Mouse (Mus musculus): ENCODE results near the gene Slc36a3.

Slc36a3 gene

DNA sequence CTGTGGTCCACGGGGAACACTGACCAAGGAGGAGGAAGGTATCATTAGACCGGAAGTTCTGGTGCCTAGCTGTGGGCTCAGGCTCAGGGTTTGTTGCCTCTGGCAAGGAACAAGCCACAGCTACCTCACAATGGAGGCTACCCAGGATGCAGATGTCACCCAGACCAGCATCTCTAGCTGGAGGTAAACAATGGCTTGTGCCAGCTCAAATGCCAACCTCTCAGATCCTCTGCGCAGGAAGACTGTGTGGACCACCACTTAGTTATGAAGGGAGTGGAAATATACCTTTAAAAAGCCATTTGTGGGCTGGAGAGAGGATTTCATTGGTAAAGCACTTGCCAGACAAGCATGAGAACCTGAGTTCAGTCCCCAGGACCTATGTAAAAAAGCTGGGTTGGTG lies at the start of gene Slc36a3:
TSS of gene Slc36a3 (minus strand) at position 101 of the 400 bp plus-strand sequence.
- no peak for DNase-seq (ENCODE audit: low read depth, low spot score)

DNA sequence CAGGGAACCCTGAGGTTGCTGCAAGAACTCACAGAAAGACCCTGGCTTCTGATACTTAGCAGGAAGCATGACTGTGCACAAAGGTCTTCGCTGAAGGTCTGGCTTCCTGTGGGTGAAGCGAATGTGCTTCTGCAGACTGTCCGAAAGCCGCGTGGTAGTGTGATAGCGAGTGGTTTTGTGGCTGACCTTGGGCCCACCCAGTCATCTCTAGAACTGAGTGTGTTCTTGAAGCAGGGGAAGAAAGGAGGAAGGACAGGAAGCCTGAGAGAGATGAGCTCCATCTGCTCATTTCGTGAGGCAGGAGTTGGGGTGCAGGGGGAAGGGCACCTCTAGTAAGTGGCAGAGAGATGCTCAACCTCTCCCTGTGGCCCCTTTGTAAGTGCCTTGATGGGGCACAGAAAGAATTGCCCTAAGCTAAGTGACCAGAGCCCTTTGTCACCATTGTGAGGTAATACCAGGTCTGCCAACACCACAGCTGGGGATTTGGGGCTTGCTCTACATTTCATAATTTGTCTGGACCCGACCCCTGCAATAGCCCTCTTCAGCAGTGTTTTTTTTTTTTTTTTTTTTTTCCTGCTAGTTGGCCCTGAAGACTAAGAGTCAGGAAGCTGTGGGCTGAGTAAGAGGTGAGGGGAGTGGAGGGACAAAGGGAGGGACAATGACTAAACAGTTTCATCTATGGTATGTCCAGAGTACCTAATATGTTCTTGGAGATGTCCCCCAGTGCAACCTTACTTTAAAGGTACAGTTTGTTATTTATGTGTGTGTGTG lies 46.4 kb upstream of the Slc36a3 start:
- DNase-seq (ENCODE audit: low read depth, low spot score), result no peak

DNA sequence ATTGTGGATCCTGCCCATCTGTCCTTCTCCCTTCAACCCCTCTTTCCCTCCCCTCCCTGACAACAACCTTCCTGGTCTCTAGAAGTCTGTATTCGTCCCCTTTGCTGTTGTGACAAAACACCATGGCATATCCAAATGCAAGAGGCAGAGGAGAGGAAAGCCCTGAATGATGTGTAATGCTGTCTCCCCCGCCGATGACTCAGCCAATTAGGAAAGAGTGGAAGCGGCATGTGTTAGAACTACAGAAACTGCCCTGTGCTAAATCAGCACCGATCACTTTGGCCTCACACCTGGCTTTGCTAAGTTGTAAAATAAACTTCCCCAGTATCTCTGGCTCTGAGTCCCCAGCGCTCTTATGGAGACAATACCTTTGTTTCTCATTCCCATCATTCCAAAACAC lies 45.6 kb upstream of the Slc36a3 start:
- DNase-seq (ENCODE audit: low read depth, low spot score), result no peak

GRCm38 (mm10) chr11:55190216-55190615 lies 38.7 kb upstream of the Slc36a3 start:
- DNase-seq (ENCODE audit: low read depth, low spot score), result no peak

- DNase-seq (ENCODE audit: low read depth, low spot score), result no peak
These were observed 36.3 kb upstream of the Slc36a3 start for GRCm38 (mm10) chr11:55187777-55188176.

DNA sequence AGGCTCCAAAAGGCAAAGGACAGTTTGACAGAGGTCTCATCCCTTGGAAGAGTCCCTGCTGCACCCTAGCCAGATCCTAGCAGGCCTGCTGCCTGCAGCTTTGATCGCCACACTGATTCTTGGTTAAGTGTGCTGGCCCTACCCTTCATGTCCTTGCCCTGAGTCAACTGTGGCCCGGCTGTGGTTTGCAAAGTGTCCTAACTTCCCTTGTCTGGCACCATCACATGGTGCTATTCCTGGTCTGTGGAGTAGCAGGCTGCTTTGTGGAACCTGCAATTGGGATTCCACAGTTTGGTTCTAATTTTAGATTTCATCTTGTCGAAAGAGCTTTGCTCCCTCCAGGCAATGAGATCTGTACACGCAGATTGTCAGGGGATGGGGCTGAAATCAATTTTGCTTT lies 35.8 kb upstream of the Slc36a3 start:
- no peak for DNase-seq (ENCODE audit: low read depth, low spot score)

DNA sequence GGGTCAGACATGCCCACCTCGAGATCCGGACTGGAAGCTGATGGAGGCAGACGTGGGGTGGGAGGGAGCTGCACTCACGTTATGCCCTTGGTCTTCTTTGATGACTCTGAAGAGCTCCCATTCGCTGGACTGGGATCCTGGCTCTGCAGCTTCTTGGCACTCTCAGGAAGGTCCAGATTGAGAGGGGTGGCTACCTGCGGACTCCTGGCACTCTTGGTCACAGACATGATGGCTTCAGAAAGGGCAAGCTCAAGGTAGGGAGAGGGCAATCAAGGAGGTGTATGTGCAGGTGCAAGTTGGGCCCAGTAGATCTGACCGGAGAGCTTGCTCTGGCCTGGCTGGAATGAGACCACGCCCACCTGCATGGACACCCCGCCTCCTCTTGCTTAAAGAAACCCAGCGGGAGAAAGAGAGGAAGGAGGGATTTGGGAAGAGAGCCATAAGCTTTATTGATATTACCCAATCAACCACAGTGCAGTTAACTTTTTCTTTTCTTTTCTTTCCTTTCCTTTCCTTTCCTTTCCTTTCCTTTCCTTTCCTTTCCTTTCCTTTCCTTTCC lies 33.3 kb upstream of the Slc36a3 start, which contains the start of gene Slc36a2:
TSS of gene Slc36a2 (minus strand) at position 345 of the 559 bp plus-strand sequence.
- no peak for DNase-seq (ENCODE audit: low read depth, low spot score)

GRCm38 (mm10) chr11:55184246-55184645 lies 32.7 kb upstream of the Slc36a3 start:
- no peak for DNase-seq (ENCODE audit: low read depth, low spot score)

- no peak for DNase-seq (ENCODE audit: low read depth, low spot score)
These were observed 31.6 kb upstream of the Slc36a3 start for GRCm38 (mm10) chr11:55183124-55183523.

DNA sequence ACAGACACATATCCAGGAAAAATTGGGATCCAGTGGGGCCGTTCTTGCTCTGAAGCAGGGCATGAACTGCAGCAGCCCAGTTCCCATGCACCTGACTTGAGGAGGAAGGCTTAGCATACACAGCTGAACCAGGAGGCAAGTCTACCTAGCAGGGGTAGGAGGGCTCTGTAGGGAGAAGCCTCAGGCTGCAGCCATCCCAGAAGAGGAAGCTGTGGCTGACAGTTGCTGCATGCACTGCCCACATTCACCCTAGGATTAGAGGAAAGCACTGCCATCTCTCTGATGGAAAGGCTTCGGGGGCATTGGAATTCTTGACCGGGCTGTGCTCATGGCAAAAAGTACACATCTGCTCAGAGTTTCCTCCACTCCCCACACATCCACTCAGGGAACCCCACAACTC lies 28.3 kb upstream of the Slc36a3 start:
- no peak for DNase-seq (ENCODE audit: low read depth, low spot score)

DNA sequence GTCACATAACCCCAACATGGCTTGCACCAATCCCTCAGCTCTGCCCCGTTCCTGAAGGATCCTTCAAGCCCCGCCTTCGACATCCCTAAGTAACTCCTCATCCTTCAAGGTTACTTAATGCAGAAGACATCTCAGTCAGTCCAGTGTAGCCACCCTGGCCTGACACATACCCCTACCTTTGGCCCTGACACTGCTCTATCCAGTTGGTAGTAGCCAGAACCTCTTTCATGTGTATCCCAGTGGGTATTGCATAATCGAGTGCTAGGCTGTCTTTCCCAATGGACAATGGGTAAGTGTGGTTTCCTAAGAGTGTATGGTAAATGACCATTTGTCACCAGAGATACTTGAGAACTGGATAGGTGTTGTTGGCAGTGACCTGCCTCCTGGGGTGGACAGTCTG lies 27.3 kb upstream of the Slc36a3 start:
- DNase-seq (ENCODE audit: low read depth, low spot score), result no peak

GRCm38 (mm10) chr11:55170501-55170900 lies 19.0 kb upstream of the Slc36a3 start:
- no peak for DNase-seq (ENCODE audit: low read depth, low spot score)

GRCm38 (mm10) chr11:55168914-55169313 lies 17.4 kb upstream of the Slc36a3 start:
- DNase-seq (ENCODE audit: low read depth, low spot score), result no peak

GRCm38 (mm10) chr11:55168504-55168903 lies 17.0 kb upstream of the Slc36a3 start:
- no peak for DNase-seq (ENCODE audit: low read depth, low spot score)

DNA sequence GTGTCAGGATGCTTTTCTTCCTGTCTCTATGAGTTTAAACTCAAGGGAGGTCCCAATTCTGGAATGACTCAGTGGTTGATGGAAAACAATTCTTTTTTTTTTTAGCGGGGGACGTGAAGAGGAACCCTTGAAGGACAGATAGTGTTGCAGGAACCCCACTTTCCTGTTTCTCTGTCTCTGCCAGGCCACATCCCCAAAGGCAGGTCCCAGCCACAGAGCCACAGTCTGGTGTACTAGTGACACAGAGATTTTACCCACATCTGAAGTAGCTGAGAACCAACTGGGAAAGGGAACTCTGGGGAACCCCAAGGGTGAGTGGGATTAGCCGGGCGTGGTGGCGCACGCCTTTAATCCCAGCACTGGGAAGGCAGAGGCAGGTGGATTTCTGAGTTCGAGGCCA lies 14.2 kb upstream of the Slc36a3 start:
- no peak for DNase-seq (ENCODE audit: low read depth, low spot score)

DNA sequence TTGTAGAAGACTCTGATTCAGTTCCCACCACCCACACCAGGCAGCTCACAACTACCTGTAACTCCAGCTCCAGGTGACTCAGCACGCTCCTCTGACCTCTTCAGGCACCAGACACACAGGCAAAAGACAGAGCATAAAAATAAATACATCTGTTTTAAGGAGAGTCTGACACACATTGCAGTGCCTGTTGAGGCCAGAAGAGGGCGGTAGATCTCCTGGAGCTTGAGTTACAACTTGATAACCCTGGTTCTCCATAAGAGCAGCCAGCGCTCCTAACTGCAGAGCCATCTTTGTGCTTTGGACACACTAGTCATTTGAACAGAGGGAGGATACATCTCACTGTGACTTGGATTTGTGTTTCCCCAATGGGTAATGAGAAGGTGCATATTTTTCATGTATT lies 13.2 kb upstream of the Slc36a3 start:
- peak; percentile 22 for DNase-seq (ENCODE audit: low read depth, low spot score)

DNA sequence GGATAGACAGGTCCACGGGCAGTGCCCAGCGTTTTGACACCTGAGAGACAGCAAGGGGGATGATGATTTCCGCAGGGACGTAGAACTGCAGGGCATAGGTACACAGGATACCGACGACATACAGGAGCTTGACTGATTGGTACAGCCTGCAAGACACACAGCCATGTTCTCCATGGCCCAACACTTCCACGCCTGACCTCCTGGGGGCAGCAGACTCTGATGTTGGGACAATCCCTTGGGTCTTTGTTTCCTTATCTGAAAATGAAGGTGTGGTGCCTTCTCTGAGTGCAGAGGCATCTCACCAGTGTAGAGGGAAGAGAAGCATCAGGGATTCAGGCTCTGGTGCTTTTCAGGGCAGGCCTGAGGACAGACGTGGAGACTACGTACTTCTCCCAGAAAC lies 11.2 kb upstream of the Slc36a3 start:
- no peak for DNase-seq (ENCODE audit: low read depth, low spot score)

DNA sequence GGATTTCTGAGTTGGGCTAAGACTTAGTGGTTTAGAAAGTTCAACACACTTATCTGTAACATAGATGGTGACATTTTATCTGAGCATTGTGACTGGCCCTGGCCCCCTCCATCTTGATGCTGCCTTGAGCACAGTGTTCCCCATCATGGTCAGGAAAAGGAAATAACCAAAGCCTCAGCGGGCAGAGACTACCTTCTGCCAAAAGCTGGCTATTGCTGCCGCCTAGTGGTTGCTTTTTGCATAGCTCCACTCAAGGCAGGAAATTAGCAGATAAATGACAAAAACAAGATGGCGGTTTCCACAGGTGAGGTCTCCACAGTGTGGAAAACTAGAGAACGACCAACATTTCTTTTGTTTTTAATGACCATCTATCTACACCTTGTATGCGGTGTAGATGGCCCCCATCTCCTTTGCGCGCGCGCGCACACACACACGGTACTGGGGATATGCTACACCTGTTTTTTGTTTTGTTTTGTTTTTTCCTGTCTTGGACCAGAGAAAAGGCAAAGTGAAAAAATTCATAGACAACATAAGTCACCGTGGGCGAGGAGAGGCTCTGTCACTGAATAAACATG lies 7.4 kb upstream of the Slc36a3 start:
- peak; percentile 42 for DNase-seq (ENCODE audit: low read depth, low spot score)

- no peak for DNase-seq (ENCODE audit: low read depth, low spot score)
These were observed 3.5 kb upstream of the Slc36a3 start for GRCm38 (mm10) chr11:55155070-55155421.

- DNase-seq (ENCODE audit: low read depth, low spot score), result no peak
These were observed 3.0 kb upstream of the Slc36a3 start for GRCm38 (mm10) chr11:55154398-55155069.

DNA sequence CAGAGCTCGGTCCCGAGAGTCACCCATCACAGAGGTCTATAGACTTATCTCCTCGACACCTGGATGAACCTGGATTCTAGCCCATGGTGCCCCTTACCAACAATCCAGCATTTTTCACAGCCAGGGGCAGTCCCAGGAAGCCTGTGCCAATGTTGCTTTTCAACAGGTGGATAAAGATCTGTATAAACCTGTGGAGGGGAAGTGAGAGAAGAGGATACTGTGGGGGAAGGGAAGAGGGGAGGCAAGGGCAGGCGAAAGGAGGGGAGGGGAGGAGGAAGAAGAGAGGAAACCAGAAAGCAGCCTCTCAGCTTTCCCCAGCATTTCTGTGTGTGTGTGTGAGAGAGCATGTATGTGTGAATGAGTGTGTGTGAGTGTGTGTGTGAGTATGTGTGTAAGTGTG lies 3.0 kb downstream of the Slc36a3 start:
- no peak for DNase-seq (ENCODE audit: low read depth, low spot score)

DNA sequence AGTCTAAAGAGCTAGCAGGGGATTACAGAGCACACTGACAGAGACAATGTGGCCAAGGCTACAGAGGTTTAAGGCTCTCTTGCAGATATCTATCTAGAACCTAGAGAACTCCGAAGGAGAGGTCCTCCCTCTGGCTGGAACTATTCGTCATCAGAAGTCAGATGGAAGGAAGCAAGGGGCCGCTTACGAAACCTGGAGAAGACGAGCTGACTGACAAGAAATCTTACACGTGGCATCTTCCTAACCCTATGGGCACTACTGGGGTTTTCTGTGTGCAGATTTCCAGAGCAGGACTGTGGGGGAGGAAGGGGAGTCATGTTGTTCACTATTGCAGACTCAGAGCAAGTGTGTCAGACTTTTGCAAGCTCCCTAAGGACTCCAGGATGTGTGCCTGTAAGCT lies 4.1 kb downstream of the Slc36a3 start:
- DNase-seq (ENCODE audit: low read depth, low spot score), result no peak

GRCm38 (mm10) chr11:55146855-55147254 lies 4.7 kb downstream of the Slc36a3 start:
- DNase-seq (ENCODE audit: low read depth, low spot score), result no peak
